8 mouse cellular contexts compared by ENCODE assay signal in the genomic region with DNA sequence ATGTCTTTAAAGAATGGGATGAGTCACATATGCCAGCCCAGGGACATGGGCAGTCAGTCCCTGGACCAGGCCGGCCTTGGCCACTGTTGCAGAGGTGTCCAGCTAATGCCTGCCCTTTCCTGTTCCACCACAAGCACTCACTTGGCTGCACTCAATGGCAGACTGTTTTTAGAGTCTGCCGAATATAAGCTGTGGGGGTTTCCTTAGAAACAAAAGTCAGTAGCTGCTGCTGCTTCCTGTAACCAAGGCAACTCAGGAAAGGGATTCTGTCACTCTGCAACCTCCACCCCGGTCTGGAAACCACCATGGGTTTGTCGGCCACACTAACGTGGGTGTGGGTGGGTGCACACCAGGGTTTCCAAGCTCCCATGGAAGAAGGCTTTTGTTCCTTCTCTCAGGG.
DNase-seq lines count a peak whose midpoint lies in the region; ATAC-seq and TF ChIP-seq lines count a peak whose summit lies in the region.

No protein-coding gene starts in this region.

- DNase-seq in intestine, embryonic 14.5 days (ENCODE audit: low spot score) = no peak
- DNase-seq in brain, adult 2 months (ENCODE audit: low read depth, low spot score) = peak; percentile 91
- DNase-seq in left cerebral cortex, adult 2 months (ENCODE audit: extremely low spot score in 1 of 2, low spot score in 2 of 2) = peak; percentile 68 to 74
- peak; percentile 50 for DNase-seq in thymus, postnatal 4 days
- DNase-seq in retina, embryonic 14.5 days (ENCODE audit: low spot score) = no peak

- H3K9me3 ChIP-seq in intestine, embryonic 14.5 days (ENCODE audit: control insufficient read depth, low read length) = no peaks in the 10 kb centered on the region
- H3K9me3 ChIP-seq in intestine, postnatal 0 days (ENCODE audit: control insufficient read depth) = no peaks in the 10 kb centered on the region
- H3K9me3 ChIP-seq in heart, embryonic 15.5 days (replicated peaks) = no peaks in the 10 kb centered on the region

- H3K36me3 ChIP-seq in intestine, embryonic 14.5 days (ENCODE audit: control insufficient read depth, insufficient read depth, low read length) = no peaks in the 10 kb centered on the region
- no peaks in the 10 kb centered on the region; the same call in 1 of the 2 replicates for H3K36me3 ChIP-seq in intestine, postnatal 0 days (ENCODE audit: control insufficient read depth, insufficient read depth)
- no peaks in the 10 kb centered on the region for H3K36me3 ChIP-seq in heart, embryonic 15.5 days

- intact Hi-C loops in left cerebral cortex, adult 2 months (cut with DNase I) = no loop called here

- TF ChIP-seq CTCF in intestine, postnatal 0 days (IDR thresholded peaks at IDR 0.05; ENCODE audit: low read depth) = no peak
- peak; percentile 3; the same call in 1 of the 2 replicates for TF ChIP-seq CTCF in left cerebral cortex, adult 2 months (IDR thresholded peaks at IDR 0.05)

- WGBS in intestine, embryonic 14.5 days = 37% methylated on average over 5 of the region's 5 CpGs
- WGBS in intestine, postnatal 0 days = 48% methylated on average over 5 of the region's 5 CpGs
- WGBS in heart, embryonic 15.5 days = 21% methylated on average over 5 of the region's 5 CpGs

- no peak overlapping the region for H3K9ac ChIP-seq in intestine, embryonic 14.5 days (ENCODE audit: low read length)
- H3K9ac ChIP-seq in intestine, postnatal 0 days (ENCODE audit: low read depth, low read length) = no peak overlapping the region
- no peak overlapping the region for H3K9ac ChIP-seq in heart, embryonic 15.5 days

- peak overlapping the region; percentile 45 for H3K27ac ChIP-seq in intestine, embryonic 14.5 days (ENCODE audit: low read depth)
- H3K27ac ChIP-seq in intestine, postnatal 0 days (ENCODE audit: low read depth, low read length) = no peak overlapping the region
- peak overlapping the region; percentile 81 for H3K27ac ChIP-seq in heart, embryonic 15.5 days
- H3K27ac ChIP-seq in left cerebral cortex, adult 2 months = peak overlapping the region; percentile 85

- peaks cover 39% of the 10 kb centered on the region for H3K4me1 ChIP-seq in intestine, embryonic 14.5 days (replicated peaks; ENCODE audit: control insufficient read depth, insufficient read depth, low read length)
- peaks cover 53% of the 10 kb centered on the region for H3K4me1 ChIP-seq in intestine, postnatal 0 days (replicated peaks; ENCODE audit: control insufficient read depth, insufficient read depth, low read length)
- H3K4me1 ChIP-seq in heart, embryonic 15.5 days (replicated peaks) = peaks cover 96% of the 10 kb centered on the region

- H3K27me3 ChIP-seq in intestine, embryonic 14.5 days (replicated peaks; ENCODE audit: control insufficient read depth, insufficient read depth, low read length) = no peaks in the 10 kb centered on the region
- no peaks in the 10 kb centered on the region for H3K27me3 ChIP-seq in intestine, postnatal 0 days (replicated peaks; ENCODE audit: control insufficient read depth, insufficient read depth, low read length)
- H3K27me3 ChIP-seq in heart, embryonic 15.5 days = no peaks in the 10 kb centered on the region

- no peak for ATAC-seq in intestine, embryonic 14.5 days (replicated peaks; ENCODE audit: low FRiP score, low TSS enrichment, low read depth)
- ATAC-seq in intestine, postnatal 0 days = no peak
- ATAC-seq in heart, embryonic 15.5 days (replicated peaks; ENCODE audit: insufficient number of reproducible peaks, insufficient read depth, low FRiP score, low read depth) = peak; percentile 45
- peak; percentile 14 for ATAC-seq in monocyte, adult 5-6 weeks (replicated peaks; ENCODE audit: insufficient number of reproducible peaks, low FRiP score, low TSS enrichment, poor library complexity, severe bottlenecking)

- H3K4me3 ChIP-seq in intestine, embryonic 14.5 days (ENCODE audit: low read depth, low read length) = no peak overlapping the region
- H3K4me3 ChIP-seq in intestine, postnatal 0 days (ENCODE audit: low read depth, low read length) = no peak overlapping the region
- no peak overlapping the region for H3K4me3 ChIP-seq in heart, embryonic 15.5 days
- peak overlapping the region; percentile 18; the same call in 1 of the 2 replicates for H3K4me3 ChIP-seq in left cerebral cortex, adult 2 months

- H3K4me2 ChIP-seq in intestine, embryonic 14.5 days (ENCODE audit: low read length) = no peak overlapping the region
- no peak overlapping the region for H3K4me2 ChIP-seq in intestine, postnatal 0 days (replicated peaks; ENCODE audit: low read depth)
- peak overlapping the region; percentile 0; the same call in 1 of the 2 replicates for H3K4me2 ChIP-seq in heart, embryonic 15.5 days

Comparison
In these comparisons a context has a peak if more than half of its experiments do, and no peak if none do; other contexts are left out.
1. ATAC-seq: peak in heart, embryonic 15.5 days (single experiment) and monocyte, adult 5-6 weeks (single experiment); none in intestine, embryonic 14.5 days (single experiment) and intestine, postnatal 0 days (single experiment).
2. DNase-seq: peak in brain, adult 2 months (single experiment), left cerebral cortex, adult 2 months (2 of 2) and thymus, postnatal 4 days (single experiment); none in intestine, embryonic 14.5 days (single experiment) and retina, embryonic 14.5 days (single experiment).